Mouse (Mus musculus): ENCODE data around the gene Comtd1. TPM values are rescaled to one million over a fixed set of nuclear protein-coding genes. Genes with fewer than 3 reads are reported as not detected.

Comtd1 gene
- polyA plus RNA-seq (2014; fragmentation: Illumina TruSeq; extraction: RNeasy Lipid Tissue Mini Kit (QIAGEN cat#74804); ENCODE audit: low read depth, low replicate concordance): 0.29 TPM

DNA sequence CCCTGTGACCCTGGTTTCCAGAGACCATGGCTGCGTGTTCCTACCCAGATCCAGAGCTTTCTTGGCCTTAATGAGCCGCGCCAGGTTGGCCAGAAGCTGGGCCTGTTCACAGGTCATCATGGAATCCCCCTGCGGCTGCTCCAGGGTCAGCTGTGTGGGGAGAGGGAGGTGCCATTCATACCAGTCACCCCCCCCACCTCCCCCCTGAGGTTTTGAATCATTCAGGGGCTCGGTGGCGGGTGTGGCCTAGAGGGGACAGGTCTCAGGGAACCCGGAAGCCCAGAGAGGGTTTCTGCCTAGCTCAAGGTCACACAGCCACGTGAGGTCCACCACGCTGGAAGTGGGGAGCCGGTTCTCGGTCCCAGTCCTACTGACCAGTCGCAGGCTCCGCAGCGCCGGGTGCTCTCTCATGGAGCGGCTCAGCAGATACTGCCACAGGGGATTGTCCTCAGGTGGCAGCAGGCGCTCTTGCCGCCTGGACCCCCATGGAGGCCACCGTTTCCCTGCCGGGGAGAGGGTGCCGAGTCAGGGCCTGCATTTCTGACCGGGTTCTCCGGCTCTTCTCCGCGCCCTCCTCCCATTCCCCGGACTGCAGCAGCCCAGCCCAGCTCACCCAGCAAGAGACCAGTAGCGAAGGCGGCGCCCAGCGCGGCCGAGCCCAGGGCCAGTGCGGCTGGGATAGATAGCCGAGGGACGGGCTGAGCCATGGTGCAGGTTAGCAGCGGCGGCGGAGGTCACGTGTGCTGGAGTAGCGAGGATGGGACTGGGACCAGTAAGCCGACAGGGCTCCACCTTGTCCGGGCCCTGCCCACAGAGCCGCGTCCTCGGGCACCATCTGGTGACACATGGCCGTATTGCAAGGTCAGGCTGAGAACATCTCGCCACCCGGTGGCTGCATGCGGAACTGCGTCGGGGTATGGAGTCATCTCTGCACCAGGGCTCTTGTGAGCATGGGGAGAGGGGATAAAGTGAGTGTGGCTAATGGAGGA lies at the start of gene Comtd1:
Gene Comtd1, minus strand, starts transcription at position 812 of the 989 bp plus-strand sequence.

DNA sequence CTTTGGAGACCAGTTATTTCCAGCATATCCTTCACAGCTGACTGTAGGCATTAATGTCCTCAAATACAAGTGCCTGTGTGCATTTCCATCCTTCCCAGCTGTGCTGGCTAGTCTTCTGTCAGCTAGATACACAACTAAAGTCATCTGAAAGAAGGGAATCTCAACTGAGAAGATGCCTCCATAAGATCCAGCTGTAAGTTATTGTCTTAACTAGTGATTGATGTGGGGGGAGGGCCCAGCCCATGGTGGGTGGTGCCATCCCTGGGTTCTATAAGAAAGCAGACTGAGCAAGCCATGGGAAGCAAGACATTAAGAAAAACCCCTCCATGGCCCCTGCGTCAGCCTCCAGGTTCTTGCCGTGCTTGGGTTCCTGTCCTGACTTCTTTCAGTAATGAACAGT lies 23.8 kb downstream of the Comtd1 start, which contains the start of gene Vdac2:
Gene Vdac2, plus strand, starts transcription at position 301 of the 400 bp plus-strand sequence.

Other genes starting within 250 kb of the Comtd1 start
- 1.0 TPM for gene Dupd1, start 134.4 kb downstream of the Comtd1 start, polyA plus RNA-seq (2014; fragmentation: Illumina TruSeq; extraction: RNeasy Lipid Tissue Mini Kit (QIAGEN cat#74804); ENCODE audit: low read depth, low replicate concordance)
- 124 TPM for gene Samd8, start 98.4 kb downstream of the Comtd1 start, polyA plus RNA-seq (2014; fragmentation: Illumina TruSeq; extraction: RNeasy Lipid Tissue Mini Kit (QIAGEN cat#74804); ENCODE audit: low read depth, low replicate concordance)
- gene Dusp13, start 97.8 kb downstream of the Comtd1 start, polyA plus RNA-seq (2014; fragmentation: Illumina TruSeq; extraction: RNeasy Lipid Tissue Mini Kit (QIAGEN cat#74804); ENCODE audit: low read depth, low replicate concordance): 18.7 TPM
- 687 TPM for gene Vdac2, start 23.7 kb downstream of the Comtd1 start, polyA plus RNA-seq (2014; fragmentation: Illumina TruSeq; extraction: RNeasy Lipid Tissue Mini Kit (QIAGEN cat#74804); ENCODE audit: low read depth, low replicate concordance)
- 0.55 TPM for gene Zfp503, start 140.6 kb upstream of the Comtd1 start, polyA plus RNA-seq (2014; fragmentation: Illumina TruSeq; extraction: RNeasy Lipid Tissue Mini Kit (QIAGEN cat#74804); ENCODE audit: low read depth, low replicate concordance)
- 3.0 TPM for gene Lrmda, start 170.7 kb upstream of the Comtd1 start, polyA plus RNA-seq (2014; fragmentation: Illumina TruSeq; extraction: RNeasy Lipid Tissue Mini Kit (QIAGEN cat#74804); ENCODE audit: low read depth, low replicate concordance)

Measured in testis, adult 10 weeks (tissue).